Mouse (Mus musculus) E14TG2a.4 (cell line): ENCODE measurements at regions not wholly inside any gene's neighbourhood (a gene's known extent, or its start where the extent isn't known, plus 50 kb on each side); places are given as distances from the start of the nearest gene placed in this dataset.

Experiments
- H3K27me3 ChIP-seq: 2 replicates; pipeline ENCODE4 v1.6.1; 2014; ENCODE audit warnings: low read length, control low read depth; ENCODE audit not compliant: insufficient read depth
- H3K36me3 ChIP-seq: 2 replicates; pipeline ENCODE4 v1.6.1; 2014; ENCODE audit warnings: low read length, control low read depth; ENCODE audit not compliant: insufficient read depth
- H3K4me1 ChIP-seq: replicated peaks from 2 replicates; pipeline ENCODE4 v1.6.1; 2014; ENCODE audit warnings: low read depth, low read length, control low read depth
- H3K4me3 ChIP-seq: replicated peaks from 2 replicates; pipeline ENCODE4 v1.5.1; 2014; ENCODE audit warnings: mild to moderate bottlenecking, low read length
- H3K9me3 ChIP-seq: 2 replicates; pipeline ENCODE4 v1.6.1; 2014; ENCODE audit warnings: low read length, control low read depth
- CTCF ChIP-seq: conservative IDR thresholded peaks from 2 replicates; pipeline ENCODE4 v1.5.1; 2014; ENCODE audit warnings: low read length
- NANOG ChIP-seq: IDR thresholded peaks from 2 replicates; pipeline ENCODE4 v1.6.1; 2014; ENCODE audit warnings: borderline replicate concordance, low read length, mixed read lengths
- POU5F1 ChIP-seq: IDR thresholded peaks from 2 replicates; pipeline ENCODE4 v1.6.1; 2014; ENCODE audit warnings: low read length, borderline replicate concordance

DNA sequence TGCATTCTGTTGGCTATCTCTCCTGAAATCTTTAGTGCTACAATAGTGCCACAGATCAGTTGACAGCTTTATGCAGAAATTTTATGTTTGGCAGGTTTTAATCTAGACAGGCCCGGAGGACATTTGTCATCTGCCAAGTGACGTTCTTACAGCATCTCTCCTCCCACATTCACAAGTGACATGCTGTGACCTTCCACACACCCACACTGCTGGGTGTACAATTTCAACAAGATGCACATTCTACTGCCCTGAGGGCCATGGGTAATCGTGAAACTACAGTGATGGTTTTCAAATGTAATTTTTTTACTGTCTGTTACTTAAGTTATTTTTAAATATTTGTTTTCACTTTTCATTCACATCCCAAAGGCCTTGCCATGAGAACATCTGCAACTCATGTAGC, 639.2 kb upstream of the Gm11114 start:
- TF ChIP-seq NANOG: no peak
- TF ChIP-seq POU5F1: no peak
- no peak for TF ChIP-seq CTCF
- Histone ChIP-seq H3K27me3 (no peaks in the 10 kb centered on the region), H3K36me3 (no peaks in the 10 kb centered on the region), H3K9me3 (no peaks in the 10 kb centered on the region), H3K4me1 (no peaks in the 10 kb centered on the region), H3K4me3 (no peak overlapping the region)

DNA sequence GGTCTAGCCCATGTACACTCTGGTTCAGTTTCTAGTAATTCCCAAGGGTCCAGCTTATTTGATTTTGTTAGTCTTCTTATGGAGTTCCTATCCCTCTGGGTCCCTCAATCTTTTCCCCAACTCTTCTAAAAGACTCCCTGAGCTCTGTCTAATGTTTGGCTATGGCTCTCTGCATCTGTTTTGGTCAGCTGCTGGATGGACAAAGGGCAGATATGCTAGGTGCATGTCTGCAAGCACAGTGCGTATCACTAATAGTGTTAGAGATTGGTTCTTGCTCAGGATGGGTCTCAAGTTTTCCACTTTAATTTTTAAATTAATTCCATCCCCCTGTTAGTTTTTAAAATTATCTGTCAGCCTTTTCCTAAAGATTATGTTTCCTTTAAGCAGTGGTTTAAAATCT, 634.2 kb upstream of the Gm11114 start:
- H3K9me3 ChIP-seq: no peaks in the 10 kb centered on the region
- H3K27me3 ChIP-seq: no peaks in the 10 kb centered on the region
- TF ChIP-seq NANOG (no peak), POU5F1 (no peak), CTCF (no peak)
- H3K36me3 ChIP-seq: no peaks in the 10 kb centered on the region
- H3K4me3 ChIP-seq: no peak overlapping the region
- no peaks in the 10 kb centered on the region for H3K4me1 ChIP-seq

GRCm38 (mm10) chr9:84718615-84719191, 593.9 kb upstream of the Gm11114 start:
- no peaks in the 10 kb centered on the region for H3K36me3 ChIP-seq
- no peak overlapping the region for H3K4me3 ChIP-seq
- H3K27me3 ChIP-seq: no peaks in the 10 kb centered on the region
- no peak for TF ChIP-seq CTCF
- no peak for TF ChIP-seq POU5F1
- no peak for TF ChIP-seq NANOG
- no peaks in the 10 kb centered on the region for H3K9me3 ChIP-seq
- no peaks in the 10 kb centered on the region for H3K4me1 ChIP-seq

GRCm38 (mm10) chr9:84719396-84719795, 593.2 kb upstream of the Gm11114 start:
- H3K4me3 ChIP-seq: no peak overlapping the region
- no peaks in the 10 kb centered on the region for H3K27me3 ChIP-seq
- no peaks in the 10 kb centered on the region for H3K4me1 ChIP-seq
- no peaks in the 10 kb centered on the region for H3K9me3 ChIP-seq
- H3K36me3 ChIP-seq: no peaks in the 10 kb centered on the region
- no peak for TF ChIP-seq POU5F1
- TF ChIP-seq CTCF: no peak
- no peak for TF ChIP-seq NANOG

DNA sequence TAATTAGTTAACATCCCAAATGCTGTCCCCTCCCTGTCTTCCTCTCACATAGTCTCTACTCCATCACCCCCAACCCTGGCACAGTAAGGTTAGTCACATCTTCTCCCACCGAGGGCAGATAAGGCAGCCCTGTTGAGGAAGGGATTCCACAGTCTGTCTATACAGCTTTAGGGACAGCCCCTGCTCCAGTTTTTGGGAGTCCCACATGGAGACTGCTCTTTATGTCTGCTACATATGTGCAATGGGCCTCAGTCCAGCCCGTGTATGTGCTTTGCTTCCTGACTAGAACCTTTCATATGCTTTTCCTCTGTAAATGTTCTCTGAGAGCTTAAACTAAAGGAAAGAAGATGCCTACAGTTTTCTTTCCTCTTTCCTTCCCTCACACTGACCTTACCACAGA, 592.1 kb upstream of the Gm11114 start:
- Histone ChIP-seq H3K4me1 (no peaks in the 10 kb centered on the region), H3K9me3 (no peaks in the 10 kb centered on the region), H3K27me3 (no peaks in the 10 kb centered on the region), H3K4me3 (no peak overlapping the region), H3K36me3 (no peaks in the 10 kb centered on the region)
- TF ChIP-seq NANOG (no peak), CTCF (no peak), POU5F1 (no peak)

DNA sequence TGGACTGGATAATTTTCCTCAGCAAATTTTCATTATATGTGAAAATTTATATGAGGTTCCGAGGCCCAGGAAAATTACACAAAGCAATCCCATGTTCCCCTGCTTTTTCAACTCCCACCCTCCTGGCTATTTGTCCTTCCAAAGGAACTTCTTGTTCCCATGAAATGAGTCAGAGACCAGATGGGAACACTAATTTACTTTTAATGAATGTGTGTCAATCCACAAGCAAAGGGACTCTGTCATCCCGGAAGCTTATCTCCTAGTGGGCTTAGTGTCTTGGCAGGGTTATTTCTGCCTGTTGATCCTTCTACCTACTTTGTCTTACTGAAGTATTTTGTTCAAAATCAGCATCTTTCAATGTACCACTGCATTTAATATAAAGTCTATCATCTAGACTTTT, 573.3 kb upstream of the Gm11114 start:
- Histone ChIP-seq H3K27me3 (no peaks in the 10 kb centered on the region), H3K4me3 (no peak overlapping the region), H3K36me3 (no peaks in the 10 kb centered on the region), H3K9me3 (no peaks in the 10 kb centered on the region), H3K4me1 (no peaks in the 10 kb centered on the region)
- TF ChIP-seq CTCF (no peak), POU5F1 (no peak), NANOG (no peak)

DNA sequence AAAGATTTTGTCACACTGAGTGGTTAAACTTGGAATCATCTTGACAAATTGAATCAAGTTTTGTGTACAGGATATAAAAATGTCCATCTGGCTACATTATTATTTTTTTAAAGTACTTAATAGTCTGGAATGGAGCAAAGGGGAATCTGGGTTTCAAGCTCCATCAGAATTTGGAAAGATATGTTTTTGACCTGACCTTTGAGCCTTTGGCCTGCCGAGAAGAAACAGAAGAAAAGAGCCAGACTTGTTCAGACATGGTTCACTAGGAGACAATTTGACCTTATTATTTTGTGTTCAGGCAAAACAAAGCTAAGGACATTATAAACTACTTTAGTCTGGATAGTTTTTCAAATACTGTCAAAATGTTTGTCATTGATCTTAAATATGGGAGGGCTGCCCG, 572.2 kb upstream of the Gm11114 start:
- no peak for TF ChIP-seq NANOG
- TF ChIP-seq POU5F1: no peak
- TF ChIP-seq CTCF: no peak
- Histone ChIP-seq H3K27me3 (no peaks in the 10 kb centered on the region), H3K36me3 (no peaks in the 10 kb centered on the region), H3K9me3 (peaks cover 4% of the 10 kb centered on the region), H3K4me1 (no peaks in the 10 kb centered on the region), H3K4me3 (no peak overlapping the region)

DNA sequence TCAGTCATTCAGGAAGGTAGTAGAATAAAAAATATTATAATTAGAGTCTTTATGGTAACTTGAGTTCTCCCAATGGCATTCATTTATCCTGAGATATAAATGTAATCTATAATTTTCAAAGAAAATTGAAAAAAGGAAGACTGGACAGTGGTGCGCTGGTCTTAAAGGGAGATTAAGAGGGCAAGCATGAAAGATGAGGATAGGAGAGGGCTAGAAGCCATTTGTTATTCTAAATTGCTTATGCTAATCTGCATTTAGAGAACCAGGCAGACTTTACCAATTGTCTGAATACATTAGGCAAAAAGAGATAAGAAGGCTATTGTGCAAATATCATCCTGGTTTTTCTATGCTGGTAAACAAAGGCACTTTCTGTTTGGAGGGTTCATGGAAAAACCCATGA, 558.2 kb upstream of the Gm11114 start:
- TF ChIP-seq NANOG (no peak), CTCF (no peak), POU5F1 (no peak)
- Histone ChIP-seq H3K27me3 (no peaks in the 10 kb centered on the region), H3K4me3 (no peak overlapping the region), H3K9me3 (no peaks in the 10 kb centered on the region), H3K4me1 (no peaks in the 10 kb centered on the region), H3K36me3 (no peaks in the 10 kb centered on the region)

DNA sequence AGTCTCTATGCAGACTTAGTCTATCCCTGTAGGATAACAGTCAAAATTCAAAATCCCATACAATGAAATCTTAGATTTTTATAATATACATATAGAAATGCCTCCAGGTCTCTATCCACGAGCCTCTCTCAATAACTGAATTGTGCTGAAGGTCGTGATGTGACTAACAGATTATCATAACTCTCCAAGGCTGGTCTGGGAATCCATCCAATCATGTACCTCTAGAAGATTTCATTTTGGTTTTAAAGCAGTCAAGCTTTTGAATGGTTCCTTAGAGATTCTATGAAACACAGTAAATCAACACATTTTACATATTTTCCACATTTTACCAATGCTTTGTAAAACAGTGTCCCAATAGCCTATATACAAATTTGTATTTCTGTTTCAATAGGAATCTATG, 557.7 kb upstream of the Gm11114 start:
- H3K36me3 ChIP-seq: no peaks in the 10 kb centered on the region

More for the DNA sequence above, 557.7 kb upstream of the Gm11114 start:
- no peak for TF ChIP-seq POU5F1
- no peak for TF ChIP-seq CTCF
- no peak for TF ChIP-seq NANOG
- Histone ChIP-seq H3K9me3 (no peaks in the 10 kb centered on the region), H3K4me3 (no peak overlapping the region), H3K27me3 (no peaks in the 10 kb centered on the region), H3K4me1 (no peaks in the 10 kb centered on the region)
